Mouse (Mus musculus) cortical plate, adult 2 months (tissue): ENCODE data around the gene Scg5.

ENCODE experiments used
- CTCF ChIP-seq: fragments of 200-500 bp; IDR thresholded peaks from 2 replicates; pipeline ENCODE4 v1.5.1; 2011; ENCODE audit warnings: mild to moderate bottlenecking, control low read depth, low read length; ENCODE audit not compliant: insufficient read depth; ENCODE audit errors: extremely low read depth
- POLR2A ChIP-seq: fragments of 200-500 bp; IDR thresholded peaks from 2 replicates; pipeline ENCODE4 v1.6.1; 2011; ENCODE audit warnings: mild to moderate bottlenecking, low read length, control low read depth; ENCODE audit not compliant: insufficient read depth; ENCODE audit errors: extremely low read depth

GRCm38 (mm10) chr2:113817681-113818606, 11.0 kb downstream of the Scg5 start:
- TF ChIP-seq CTCF: no peak
- no peak for TF ChIP-seq POLR2A
